Mouse (Mus musculus): ENCODE data around the gene Mob4.

- peak; percentile 67 for TF ChIP-seq CTCF (IDR thresholded peaks at IDR 0.05; ENCODE audit: low read depth)
- TF ChIP-seq EP300 (IDR thresholded peaks at IDR 0.05; ENCODE audit: low read depth): no peak
Observed at GRCm38 (mm10) chr1:55192824-55193223, 61.8 kb downstream of the Mob4 start.
